Mouse (Mus musculus): Measurements from ENCODE around the gene Tom1l1.
"Not testable (repeated sequence)": the region's sequence is repeated elsewhere in the genome, so short reads cannot be mapped to it uniquely, and the experiment has no call there.

Gene Tom1l1

DNA sequence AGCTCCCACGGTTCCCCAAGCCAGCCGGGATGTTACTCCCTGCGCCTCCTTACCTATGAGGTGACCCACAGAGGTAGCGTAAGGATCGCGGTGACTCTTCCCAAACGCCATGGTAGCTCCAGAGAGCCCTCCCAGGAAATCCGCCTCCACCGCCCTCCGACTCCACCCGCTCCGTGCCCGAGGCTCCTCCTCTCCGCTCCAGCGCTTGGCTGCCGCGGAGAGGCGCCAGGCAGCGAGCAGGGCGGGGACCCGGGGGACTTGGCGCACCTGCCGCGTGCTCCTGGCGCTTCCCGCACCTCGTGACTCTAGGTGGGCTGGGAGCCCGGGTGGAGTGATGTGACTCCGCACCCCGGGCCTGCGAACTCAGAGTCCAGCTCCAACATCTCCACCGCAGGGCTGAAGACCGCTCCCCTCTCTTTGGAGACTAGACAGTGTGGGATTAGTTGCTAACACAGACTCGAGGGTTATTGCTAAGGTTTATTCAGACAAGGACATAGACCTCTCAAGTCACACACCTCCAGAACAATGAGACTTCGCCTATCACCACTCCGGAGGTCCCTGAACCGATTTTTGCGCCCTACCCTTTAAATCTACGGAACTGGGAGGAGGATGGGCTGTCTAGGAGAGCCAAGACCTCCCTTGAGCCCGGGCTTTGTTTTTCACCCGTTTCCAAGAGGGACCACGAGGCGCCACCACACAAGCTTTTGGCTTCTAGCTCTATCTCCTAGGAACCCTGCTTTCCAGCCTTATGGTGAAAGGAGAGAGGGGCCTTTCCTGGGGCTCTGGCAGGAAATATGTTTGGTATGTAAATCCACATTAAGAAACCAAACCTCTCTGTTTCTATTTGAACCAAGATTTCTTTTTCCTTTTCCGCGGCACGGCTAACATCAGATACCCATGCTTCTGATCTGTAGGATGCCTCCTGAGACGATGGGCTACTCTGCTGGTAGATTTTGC, at the start of gene Tom1l1:
TSS of gene Tom1l1 (minus strand) at position 907 of the 957 bp plus-strand sequence.
- no peak for DNase-seq (ENCODE audit: low read depth, low spot score)

DNA sequence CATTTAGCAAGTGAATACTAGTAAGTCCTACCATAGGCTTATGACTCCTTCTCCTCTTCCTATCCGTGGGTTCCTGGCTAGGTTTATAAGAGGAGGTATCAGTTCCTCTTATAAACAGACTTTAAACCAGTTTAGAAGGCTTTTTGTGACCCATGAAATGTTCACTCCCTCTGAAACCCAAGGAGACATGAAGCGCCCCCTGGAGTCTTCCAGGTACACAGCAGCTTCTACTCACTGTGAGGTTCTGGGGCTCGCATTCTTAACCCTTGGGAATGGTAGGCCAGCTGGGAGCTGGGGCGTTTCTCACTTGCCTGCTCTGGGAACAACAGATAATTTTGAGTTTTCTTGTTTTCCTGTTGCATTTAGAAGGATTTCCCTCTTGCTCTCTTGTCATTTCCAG, 45.4 kb upstream of the Tom1l1 start:
- no peak for DNase-seq (ENCODE audit: low read depth, low spot score)

DNA sequence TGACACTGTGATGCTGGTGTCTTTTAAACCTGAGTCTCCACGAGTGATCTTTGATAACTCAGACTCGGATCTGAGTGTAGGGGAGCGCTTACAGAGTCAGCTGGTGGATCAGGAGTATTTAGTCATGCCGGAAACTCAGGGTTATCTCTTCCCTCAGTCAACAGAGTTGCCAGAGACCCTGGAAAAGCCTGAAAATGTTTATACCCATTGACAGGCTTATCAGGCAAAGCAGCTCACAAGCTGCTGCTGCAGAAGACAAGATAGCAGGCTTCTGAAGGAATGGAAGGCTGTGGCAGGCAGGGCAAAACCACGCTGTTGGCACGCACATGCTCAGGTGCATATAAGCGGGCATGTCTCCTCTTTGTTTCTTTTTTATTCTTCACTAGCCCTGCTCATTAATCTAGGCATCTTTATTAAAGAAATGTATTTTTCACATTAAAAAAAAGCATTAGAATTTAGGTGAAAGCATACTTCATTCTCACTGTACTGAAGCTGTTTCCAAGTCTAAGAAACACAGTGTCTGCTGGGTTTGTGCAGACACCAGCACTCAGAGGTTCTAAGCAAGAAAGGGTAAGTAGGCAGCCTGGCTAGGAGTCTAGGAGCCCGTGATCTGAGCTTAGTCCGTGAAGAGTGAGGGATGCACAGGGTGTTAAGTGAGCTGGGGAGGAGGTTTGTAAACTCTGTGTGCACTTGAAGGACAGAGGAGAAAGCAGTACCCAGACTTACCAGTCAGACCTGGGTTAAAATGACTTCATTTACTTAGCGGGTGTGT, 39.4 kb upstream of the Tom1l1 start:
- no peak for DNase-seq (ENCODE audit: low read depth, low spot score)

DNA sequence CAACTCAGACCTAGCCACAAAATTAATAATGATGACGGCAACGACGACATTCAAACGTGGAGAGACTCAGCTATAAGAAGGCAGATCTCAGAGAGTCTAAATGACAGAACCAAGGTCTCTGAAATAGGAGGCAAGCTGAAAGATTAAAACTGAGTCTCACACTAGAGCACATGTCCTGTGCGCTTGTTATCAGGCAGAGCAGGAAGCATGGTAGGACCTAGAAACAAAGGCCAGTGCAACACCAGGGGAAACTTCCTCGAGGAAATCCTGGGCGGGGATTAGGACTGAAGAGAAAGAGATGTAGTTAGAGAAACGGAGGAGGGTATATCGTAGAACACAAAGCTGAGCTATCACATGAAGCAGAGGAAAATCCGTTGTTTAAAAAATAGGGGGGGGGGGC, 38.6 kb upstream of the Tom1l1 start:
- DNase-seq (ENCODE audit: low read depth, low spot score): no peak

DNA sequence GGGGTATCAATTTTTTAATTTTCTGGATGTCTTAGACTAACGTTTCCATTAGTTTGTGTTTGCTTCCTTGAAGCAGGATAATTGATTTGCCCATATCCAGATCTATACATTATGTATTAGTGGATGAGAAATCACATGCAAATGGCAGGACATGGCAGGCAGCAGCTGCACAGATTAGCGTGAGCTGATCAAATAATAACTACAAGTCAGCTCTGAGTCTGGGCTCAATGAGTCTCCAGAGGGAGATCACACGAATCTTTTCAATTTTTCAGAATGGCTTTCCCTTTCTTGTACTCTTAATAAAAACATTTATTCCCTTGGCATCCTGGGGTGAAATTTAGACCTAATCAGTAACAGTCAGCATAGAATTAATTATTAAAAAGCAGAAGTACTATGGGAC, 34.1 kb upstream of the Tom1l1 start:
- no peak for DNase-seq (ENCODE audit: low read depth, low spot score)

DNA sequence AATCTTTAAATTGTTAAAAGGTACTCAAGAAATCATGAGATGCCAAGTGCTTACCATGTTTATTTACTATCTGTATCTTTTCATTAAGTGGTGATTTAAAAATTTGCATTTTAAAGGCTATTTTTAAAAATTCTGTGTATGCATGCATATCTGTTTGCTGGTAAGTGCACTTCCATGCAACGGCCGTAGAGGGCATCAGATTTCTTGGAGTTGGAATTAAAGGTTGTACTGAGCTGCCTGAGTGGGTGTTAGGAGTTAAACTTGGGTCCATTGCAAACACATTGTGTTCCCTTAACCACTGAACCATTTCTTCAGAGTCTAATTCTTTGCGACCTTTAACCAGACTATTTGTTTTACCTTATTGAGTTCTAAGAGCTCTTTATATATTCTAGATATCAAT, 29.6 kb upstream of the Tom1l1 start:
- no peak for DNase-seq (ENCODE audit: low read depth, low spot score)

DNA sequence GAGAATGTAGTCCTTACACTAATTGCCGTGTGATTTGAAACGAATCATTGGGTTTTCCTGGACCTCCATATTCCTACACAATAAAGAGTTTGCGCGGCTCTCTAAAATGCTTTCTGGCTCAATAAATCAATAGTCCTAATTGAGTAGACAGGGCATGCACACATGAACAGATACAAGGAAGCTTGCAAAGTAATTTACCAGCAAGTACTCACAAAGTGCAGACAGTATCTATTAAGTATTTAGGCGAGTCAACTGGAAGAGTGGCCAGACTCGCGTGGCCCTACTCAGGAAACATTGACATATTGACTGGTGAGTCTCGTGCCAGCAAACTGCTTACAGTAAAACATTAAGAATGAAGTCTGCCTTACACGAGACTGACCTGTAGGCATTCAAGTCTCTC, 23.4 kb upstream of the Tom1l1 start:
- no peak for DNase-seq (ENCODE audit: low read depth, low spot score)

DNA sequence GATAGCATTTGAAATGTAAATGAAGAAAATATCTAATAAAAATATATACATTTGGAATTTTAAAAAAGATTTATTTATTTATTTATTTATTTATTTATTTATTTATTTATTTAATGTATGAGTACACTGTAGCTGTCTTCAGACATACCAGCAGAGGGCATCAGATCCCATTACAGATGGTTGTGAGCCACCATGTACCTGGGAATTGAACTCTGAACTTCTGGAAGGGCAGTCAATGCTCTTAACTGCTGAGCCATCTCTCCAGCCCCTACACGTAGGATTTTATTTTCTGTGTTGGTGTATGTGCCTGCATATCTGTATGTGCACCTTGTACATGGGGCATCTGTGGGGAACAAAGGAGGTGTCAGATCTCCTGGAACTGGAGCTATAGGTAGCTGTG, 19.0 kb upstream of the Tom1l1 start:
- DNase-seq (ENCODE audit: low read depth, low spot score): not testable (repeated sequence)

DNA sequence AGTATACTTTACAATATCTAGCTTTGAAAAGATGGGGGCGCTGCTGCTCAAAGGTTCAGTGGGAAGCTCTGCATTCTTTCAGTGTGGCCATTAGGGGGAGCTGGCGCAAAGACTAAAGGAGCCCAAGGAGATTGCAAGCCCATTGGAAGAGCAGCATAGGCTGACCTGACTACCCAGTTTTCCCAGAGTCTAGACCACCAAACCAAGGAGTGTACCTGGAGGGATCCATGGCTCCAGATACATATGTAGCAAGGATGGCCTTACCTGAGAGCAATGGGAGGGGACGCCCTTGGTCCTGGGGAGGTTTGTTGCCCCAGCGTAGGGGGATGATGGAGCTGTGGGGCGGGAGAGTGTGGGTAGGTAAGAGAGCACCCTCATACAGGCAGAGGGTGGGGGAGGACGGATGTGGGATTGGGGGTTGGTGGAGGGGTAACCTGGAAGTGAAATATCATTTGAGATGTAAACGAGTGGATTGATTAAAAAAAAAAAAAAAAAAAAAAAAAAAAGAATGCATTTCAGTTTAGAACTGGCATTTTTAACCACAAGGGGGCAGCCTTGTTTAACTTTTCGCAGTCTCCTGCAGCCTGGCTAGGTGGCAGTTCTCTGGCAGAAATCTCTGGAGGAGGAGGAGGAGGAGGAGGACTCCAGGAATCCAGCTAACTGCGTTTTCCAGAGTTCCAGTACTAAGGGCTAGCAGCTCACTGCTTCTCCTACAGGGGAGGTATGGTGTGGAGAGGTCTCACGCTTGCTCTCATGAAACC, 9.5 kb upstream of the Tom1l1 start:
- DNase-seq (ENCODE audit: low read depth, low spot score): peak; percentile 89

DNA sequence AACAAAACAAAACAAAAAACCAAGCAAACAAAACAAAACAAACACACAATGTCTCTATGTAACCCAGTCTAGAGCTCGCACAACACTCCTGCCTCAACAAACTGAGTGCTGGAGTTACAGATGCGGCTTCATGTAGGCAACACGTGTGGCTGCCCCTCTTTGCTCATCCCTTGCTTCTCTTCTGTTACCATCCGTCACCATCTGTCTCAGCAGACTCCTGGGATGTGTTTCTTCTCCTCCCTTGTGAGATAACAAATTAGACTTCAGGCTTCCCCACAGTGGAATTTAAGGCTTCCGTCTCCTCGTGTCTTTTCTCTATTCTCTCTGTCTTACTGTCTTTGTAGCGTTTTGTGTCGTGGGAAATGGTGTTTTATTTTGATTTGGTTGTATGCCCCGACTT, 7.6 kb upstream of the Tom1l1 start:
- DNase-seq (ENCODE audit: low read depth, low spot score): no peak

DNA sequence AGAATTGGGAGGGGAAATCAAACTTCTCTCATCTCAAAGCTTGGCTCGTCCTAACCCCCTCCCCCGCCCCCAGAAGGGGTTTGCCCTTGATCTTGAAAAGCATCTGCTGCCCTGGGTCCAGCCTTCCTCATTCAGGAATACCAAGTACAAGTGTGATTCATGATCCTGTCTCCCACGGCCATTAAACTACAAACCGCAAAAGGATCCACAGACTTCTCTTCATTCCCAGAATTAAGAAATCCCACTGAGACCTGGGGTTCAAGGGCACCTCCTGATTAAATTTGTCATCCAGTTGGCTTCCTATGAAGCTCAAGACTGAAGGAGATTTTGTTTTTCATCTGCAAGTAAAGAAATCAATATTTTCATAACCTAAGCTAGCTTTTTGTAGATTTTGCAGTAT, 6.0 kb upstream of the Tom1l1 start:
- DNase-seq (ENCODE audit: low read depth, low spot score): no peak

DNA sequence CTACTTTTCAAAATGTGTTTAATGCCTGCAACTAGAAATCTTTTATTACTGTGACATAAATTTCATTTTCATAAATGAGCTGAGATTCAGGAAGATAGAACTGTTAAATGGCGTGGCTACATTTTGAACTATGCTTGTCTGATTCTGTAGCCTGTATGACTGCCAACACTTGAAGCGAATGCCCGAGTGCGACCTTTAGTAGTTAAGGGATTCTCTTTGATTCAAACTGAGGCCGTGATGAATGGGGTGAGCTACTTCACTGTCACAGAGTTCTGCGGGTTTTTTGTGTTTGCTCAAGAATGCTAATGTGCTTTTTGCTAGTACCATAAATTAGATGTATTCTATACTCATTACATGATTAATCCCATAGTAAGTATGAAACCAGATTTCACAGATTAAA, 2.2 kb upstream of the Tom1l1 start:
- no peak for DNase-seq (ENCODE audit: low read depth, low spot score)

DNA sequence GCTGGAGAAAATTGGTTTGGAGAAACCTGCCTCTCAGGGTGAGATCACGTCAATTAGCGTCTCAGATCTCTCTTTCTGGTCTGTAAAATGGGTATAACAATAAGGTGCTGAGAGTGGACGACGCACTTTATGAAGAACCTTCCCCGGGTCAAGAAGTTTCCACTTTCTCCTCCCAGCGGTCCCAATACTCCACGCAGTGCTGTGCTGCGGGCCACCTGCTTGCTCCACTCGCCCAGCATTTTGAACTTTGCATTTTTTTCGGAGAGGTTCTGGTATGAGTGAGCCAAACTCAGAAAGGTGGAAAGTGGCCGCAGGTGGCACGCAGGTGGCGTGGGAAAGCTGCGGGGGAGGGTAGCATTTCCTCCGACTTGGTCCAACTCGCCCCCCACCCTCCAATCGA, 1.1 kb downstream of the Tom1l1 start:
- no peak for DNase-seq (ENCODE audit: low read depth, low spot score)

DNA sequence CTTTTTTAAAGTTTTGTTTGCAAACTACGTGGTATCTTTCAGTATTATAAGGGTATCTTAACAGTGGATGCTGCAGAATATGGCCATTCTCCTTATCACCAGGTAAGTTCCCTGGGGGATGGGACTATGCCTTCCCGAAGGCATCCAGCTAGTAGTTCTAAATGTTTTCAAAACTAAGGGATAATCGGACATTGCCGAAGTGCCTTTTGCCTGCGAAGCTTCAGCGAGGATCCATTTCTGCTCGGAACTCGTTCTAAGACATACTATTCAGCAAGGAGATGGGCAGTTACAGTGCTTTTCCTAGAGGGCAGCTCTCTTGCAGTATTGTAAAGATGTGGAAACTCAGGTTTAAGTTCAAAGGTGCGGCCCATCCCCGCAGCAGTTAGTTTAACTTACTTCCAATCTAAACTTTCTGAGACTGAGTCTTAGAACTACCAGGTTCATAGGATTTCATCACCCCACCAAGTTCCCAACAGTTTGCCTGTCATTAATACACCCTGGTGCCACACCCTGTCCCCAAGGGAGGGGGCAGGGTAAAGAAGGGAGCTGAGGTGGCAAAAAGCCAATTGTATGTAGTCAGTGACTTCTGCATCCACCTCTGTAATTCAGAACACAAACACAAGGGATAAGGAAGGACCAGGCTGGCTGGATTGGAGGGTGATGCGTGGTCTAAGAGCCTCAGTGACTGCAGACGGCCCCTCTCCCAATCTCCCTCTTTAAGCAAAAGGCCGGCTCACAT, 1.7 kb downstream of the Tom1l1 start:
- DNase-seq (ENCODE audit: low read depth, low spot score): no peak

DNA sequence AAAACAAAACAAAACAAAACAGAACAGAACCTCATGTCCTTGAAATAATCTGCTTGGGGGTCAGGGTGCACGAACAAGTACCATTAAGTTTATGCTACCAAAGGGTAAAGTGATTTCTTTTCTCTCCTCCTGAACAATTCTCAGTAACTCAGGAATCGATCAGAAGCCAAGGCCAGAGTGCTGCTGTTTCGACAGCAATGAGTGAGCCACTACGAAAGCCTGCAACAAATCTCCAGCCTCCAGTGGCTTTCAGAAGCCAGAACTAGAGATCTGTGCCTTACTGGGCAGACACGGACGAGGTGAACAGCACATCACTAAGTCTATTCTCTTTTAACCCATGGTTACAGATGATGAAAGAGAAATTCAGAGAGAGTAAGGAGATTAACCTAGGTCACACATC, 3.0 kb downstream of the Tom1l1 start:
- no peak for DNase-seq (ENCODE audit: low read depth, low spot score)

DNA sequence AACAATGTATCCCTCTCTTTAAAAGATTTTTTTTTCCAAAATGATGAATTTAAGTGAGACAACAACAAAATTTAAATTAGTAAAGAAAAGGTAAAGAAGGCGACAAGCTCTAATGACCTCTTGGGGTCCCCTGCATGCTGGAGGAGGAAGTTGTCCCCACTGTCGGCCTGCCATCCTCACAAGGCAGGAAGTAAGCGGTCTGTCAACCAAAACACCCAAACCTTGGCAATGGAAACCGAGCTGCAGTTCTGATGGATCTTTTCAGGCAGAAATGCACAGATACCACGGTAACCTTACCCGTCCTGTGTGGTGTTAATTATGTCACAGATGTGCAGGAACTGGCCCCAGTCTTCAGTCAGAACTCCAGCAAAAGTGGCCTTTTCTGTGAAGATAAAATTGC, 3.4 kb downstream of the Tom1l1 start:
- no peak for DNase-seq (ENCODE audit: low read depth, low spot score)

DNA sequence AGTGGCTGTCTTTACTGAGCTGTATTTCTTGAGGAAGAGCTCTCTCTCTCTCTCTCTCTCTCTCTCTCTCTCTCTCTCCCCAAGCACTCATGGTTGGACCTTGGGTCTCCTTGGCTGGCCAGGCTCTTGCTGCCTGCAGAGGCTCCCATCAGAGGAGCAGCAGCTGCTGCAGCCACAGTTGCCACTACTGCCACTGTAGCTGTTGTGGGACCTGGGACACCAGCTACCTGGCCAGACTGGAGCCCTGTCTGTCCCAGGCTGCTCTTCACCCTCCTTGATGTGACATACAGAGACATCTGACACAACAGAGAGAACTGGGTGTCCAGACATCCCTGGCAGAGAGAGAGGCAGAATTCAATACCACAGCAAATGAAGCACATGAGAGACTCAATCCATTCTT, 7.0 kb downstream of the Tom1l1 start:
- DNase-seq (ENCODE audit: low read depth, low spot score): no peak

DNA sequence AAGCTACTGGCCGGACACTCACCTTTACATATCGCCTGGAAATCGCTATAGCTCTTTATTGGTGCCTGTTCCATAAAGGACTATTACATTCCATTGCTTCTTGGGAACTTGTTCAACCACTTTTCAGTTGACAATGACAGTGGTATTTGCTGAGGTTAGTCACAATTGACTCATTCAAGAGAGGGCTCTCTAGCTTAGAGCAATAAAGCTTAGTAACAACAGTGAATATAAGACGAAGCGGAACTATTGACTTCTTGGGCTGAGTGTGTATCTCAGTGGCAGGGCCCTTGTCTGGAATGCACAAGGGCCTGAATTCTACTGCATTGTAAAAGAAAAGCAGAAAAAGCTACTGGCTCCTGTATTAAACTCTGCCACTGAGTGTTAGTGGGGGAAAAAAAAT, 9.6 kb downstream of the Tom1l1 start:
- DNase-seq (ENCODE audit: low read depth, low spot score): no peak

DNA sequence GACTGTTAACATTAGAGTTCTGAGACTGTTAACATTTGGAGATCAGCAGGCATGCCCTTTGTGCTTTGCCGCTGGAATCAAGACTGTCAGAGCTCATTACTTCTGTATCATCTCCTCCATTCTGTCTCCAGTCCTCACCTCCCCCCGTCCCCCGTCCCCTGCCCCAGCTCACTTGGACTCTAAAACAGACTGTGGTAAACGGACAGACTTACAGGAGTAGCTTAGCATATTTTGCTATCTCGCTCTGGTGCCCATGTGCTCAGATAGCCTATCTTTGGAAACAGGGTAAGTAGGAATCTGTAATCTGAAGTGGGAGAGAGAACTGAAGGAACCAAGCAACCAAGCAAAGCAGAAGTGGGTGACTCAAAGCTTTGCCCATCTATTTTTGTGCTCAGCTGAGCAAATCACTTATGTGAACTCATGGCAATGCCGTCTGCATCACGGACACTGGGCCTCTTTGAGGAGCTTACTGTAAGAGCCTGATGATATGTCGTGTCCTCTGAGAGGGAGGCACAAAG, 10.3 kb downstream of the Tom1l1 start:
- no peak for DNase-seq (ENCODE audit: low read depth, low spot score)

DNA sequence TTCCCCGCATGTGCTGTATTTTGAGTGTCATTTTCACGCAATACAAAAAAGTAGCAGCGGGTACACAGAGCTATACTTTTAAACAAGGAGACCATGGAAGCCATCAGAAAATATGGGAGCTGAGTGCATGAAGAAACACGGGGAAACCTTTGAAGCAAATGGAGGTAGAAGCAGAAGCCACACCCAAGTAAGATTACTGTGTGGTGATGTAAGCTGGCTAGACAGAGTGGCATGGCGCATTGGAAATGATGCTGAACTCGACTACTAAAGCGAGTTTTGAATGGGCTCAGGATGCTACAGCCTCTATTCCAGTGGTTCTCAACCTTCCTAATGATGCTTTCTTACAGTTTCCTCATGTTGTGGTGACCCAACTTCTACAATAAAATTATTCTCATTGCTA, 11.1 kb downstream of the Tom1l1 start:
- no peak for DNase-seq (ENCODE audit: low read depth, low spot score)

DNA sequence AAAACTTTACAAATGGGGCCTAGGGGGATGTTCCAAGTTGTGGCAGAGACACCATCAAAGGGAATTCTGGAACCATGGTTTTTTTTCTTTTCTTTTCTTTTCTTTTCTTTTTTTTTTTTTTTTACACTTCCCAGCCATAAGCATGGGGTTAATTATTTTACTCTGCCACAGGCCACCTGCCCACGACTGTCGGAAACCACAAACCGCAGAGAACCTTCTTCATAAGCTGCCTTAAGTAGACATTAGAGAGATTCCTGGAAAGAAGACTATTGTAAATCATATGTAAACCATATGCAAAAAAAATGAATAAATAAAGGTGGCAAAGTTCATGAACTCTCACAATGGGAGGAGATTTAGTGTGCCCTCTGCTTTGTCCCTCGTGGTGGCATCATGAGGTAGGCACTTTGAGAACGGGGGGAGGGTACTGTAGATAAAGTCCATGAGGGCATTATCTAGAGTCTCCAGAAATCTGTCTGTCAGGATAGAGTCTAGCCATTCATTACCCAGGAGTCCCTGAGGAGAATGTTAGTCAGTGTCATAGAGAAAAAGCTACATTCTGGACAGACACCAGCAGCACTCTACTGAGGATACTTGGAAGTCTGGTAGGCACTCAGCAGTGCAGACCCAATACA, 12.6 kb downstream of the Tom1l1 start:
- DNase-seq (ENCODE audit: low read depth, low spot score): no peak
